Mouse (Mus musculus): Measurements from ENCODE around the gene Tmprss3. TPM values are rescaled to one million over a fixed set of nuclear protein-coding genes. Genes with fewer than 3 reads are reported as not detected.

Gene Tmprss3
- polyA plus RNA-seq, 1 experiment, result not detected

DNA sequence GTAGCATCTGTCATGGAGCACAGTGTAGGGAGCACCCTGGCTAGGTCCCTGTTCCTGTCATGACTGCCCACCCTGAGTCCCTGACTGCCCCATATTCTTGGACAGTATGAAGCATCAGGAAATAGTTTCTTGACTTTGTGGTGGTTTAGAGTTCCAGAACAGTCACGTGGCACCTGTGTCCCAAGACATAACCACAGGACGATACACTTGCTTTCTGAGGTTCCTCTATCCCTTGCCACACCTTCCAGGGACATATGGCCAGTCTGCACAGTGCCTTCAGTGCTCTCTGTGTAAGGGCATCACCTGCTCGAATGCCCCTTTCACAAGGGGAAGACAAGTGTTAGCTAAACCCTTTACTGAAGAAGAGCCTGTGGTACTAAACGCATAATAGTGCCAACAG is 17.3 kb downstream of the Tmprss3 start:
- Histone ChIP-seq H3K4me3 (ENCODE audit: insufficient read depth, low read depth, low read length) (no peak overlapping the region), H3K4me1 (ENCODE audit: control insufficient read depth, insufficient read depth, insufficient read length, low read length) (no peaks in the 10 kb centered on the region), H3K27ac (replicated peaks; ENCODE audit: low read depth, low read length) (no peak overlapping the region)

DNA sequence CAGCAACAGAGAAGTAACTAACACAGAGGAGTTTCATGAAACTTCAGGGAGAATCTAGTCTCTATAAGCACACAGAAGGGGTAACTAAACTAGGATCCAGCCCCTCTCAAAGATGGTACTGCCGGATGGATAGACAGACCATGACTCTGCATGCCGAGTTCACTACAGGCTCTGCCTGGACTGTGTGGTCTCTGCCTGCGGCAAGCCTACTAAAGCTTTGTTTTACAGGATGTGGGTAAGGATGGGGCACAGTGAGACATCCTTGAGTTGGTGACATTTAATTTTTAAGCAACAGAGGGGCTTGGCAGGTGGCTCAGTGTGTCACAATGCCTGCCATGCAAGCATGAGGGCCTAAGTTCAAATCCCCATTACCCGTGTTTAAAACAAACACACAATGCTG is 22.5 kb downstream of the Tmprss3 start:
- no peaks in the 10 kb centered on the region for H3K4me1 ChIP-seq (ENCODE audit: control insufficient read depth, insufficient read depth, insufficient read length, low read length)
- no peak overlapping the region for H3K27ac ChIP-seq (replicated peaks; ENCODE audit: low read depth, low read length)
- no peak overlapping the region for H3K4me3 ChIP-seq (ENCODE audit: insufficient read depth, low read depth, low read length)

DNA sequence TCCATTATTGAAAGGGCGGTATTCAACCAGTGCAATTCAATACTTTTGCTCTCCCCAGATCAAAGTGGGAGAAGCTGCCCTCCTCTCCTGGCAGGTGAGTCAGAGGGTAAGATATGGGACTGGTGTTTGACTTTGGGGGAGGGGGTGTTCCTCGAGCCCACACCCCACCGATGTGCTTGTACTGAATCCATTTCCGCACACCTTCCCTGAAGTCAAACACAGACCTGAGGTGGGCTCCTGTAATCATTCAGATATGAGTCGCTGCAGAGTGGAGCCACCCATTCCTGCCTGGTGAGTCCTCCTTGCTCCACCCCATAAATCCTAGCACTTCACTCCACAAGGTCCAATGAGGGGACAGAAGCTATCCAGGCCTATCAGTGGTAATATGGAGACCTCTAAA is 29.0 kb downstream of the Tmprss3 start:
- H3K4me3 ChIP-seq (ENCODE audit: insufficient read depth, low read depth, low read length), result no peak overlapping the region
- H3K27ac ChIP-seq (replicated peaks; ENCODE audit: low read depth, low read length), result no peak overlapping the region
- no peaks in the 10 kb centered on the region for H3K4me1 ChIP-seq (ENCODE audit: control insufficient read depth, insufficient read depth, insufficient read length, low read length)

DNA sequence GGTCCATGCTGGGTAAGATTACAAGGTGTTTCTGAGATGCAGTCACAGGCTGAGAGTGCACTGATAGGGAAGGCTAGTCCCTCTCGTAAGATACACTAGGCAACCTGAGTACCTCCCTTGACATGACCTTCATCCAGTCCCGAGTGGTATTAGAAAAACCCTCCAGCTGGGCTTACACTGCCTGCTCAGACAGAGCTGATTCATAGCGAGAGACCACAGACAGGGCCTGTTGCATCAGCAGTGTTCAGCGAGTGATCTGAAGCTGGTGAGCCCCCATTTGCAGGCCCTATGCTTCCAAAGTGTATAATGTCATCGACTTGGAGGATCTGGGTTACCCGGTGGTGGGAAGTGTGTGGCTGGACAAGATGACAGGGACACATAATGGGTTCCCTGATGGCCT is 33.6 kb downstream of the Tmprss3 start, which contains the start of gene Tff1:
Tff1 (minus strand) TSS at position 151 of the 400 bp plus-strand sequence.
- no peaks in the 10 kb centered on the region for H3K4me1 ChIP-seq (ENCODE audit: control insufficient read depth, insufficient read depth, insufficient read length, low read length)
- H3K4me3 ChIP-seq (ENCODE audit: insufficient read depth, low read depth, low read length), result no peak within 1 kb of the TSS
- H3K27ac ChIP-seq (replicated peaks; ENCODE audit: low read depth, low read length), result no peak within 1 kb of the TSS

DNA sequence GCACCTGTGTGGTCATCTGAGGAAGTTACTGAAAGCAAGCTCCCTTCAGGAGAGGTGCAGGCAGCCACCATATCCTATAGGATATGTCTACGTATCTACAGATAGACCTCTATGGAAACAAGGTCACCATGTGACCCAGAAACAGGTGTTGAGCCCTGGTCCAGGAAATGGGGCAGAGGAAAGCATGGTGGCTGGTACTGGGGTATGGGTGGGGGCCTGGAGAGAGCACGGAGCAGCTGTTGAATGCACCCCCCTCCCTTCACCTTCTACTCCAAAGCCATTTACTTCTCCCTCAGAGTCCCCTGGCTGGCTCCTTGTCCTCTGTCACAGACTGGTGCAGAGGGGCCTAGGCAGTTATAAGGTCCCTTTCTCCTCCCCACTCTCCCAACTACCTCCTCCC is 35.0 kb downstream of the Tmprss3 start:
- no peaks in the 10 kb centered on the region for H3K4me1 ChIP-seq (ENCODE audit: control insufficient read depth, insufficient read depth, insufficient read length, low read length)
- H3K27ac ChIP-seq (replicated peaks; ENCODE audit: low read depth, low read length), result no peak overlapping the region
- H3K4me3 ChIP-seq (ENCODE audit: insufficient read depth, low read depth, low read length), result no peak overlapping the region

DNA sequence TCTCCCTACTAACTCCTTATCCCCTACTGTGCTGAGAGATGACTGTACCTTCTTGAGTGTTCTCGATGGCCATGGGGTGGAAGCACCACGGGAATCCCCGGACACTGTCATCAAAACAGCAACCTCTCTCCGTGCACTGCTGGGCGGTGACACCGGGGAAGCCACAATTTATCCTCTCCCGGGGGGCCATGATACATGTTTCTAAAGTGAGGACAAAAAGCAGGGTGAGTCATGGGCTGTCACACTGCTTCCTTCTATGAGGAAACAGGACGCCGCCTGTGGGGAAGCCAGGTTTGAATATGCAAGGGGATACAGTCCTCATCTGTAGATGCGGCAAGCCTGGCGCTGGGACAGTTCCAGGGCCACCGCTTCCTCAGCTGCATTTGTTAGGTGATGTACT is 36.2 kb downstream of the Tmprss3 start:
- Histone ChIP-seq H3K27ac (replicated peaks; ENCODE audit: low read depth, low read length) (no peak overlapping the region), H3K4me1 (ENCODE audit: control insufficient read depth, insufficient read depth, insufficient read length, low read length) (no peaks in the 10 kb centered on the region), H3K4me3 (ENCODE audit: insufficient read depth, low read depth, low read length) (no peak overlapping the region)

DNA sequence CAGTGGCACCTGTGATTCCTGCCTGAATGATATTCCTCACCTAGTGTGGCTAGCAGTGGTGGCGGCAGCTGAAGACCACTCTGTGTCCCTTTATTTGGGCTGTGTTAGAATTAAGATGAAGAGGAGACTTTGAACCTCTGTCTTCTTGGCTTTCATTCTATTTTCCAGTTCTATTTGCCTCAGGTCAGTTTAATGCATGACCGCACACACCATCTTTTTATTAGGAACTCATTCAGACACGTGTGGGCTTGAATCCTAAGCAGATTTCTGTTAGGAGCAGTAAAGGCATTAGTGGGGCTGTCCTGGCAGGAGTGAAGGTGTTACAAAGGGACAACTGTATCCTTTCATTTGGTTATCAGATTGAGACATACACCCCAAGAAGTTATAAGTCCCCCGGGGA is 38.5 kb downstream of the Tmprss3 start:
- no peak overlapping the region for H3K4me3 ChIP-seq (ENCODE audit: insufficient read depth, low read depth, low read length)
- H3K27ac ChIP-seq (replicated peaks; ENCODE audit: low read depth, low read length), result no peak overlapping the region
- no peaks in the 10 kb centered on the region for H3K4me1 ChIP-seq (ENCODE audit: control insufficient read depth, insufficient read depth, insufficient read length, low read length)

DNA sequence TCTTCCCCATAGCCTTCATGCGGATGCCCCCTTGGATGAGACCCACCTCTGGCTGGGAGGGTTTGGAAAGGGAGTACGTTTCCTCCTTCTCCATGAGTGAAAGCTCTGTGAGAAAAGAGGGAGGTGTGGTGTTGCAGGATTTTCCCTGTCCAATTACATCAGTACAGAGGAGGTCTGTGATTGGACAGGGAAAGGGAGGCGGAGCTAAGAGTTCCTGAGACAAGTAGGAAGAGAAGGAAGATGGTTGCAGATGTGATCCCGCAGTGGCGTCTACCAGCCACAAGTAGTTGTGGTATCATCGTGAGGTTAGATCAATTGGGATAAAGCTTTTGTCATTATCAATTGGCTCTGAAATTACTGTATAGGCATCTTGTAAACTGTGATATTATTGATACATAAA is 40.9 kb downstream of the Tmprss3 start:
- H3K27ac ChIP-seq (replicated peaks; ENCODE audit: low read depth, low read length), result no peak overlapping the region
- H3K4me1 ChIP-seq (ENCODE audit: control insufficient read depth, insufficient read depth, insufficient read length, low read length), result no peaks in the 10 kb centered on the region
- H3K4me3 ChIP-seq (ENCODE audit: insufficient read depth, low read depth, low read length), result no peak overlapping the region

DNA sequence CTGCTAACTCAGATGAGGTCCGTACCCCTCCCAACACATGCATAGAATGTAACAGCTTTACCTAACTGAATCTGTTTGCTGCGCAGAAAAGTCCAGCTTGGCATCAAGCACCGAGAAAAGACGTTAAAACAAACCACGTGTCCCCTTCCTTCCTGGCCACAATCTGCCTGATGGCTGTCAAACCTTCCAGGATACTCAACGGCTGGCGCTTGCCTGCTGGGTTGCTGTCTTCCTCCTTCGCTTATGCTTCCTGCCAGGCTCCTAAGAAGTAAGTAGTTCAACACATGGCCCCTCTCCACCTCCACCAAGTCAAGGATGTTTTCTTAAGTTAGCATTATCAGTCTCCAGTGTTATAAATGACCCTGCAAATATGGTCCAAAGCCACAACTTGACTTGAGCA is 45.0 kb downstream of the Tmprss3 start:
- Histone ChIP-seq H3K27ac (replicated peaks; ENCODE audit: low read depth, low read length) (no peak overlapping the region), H3K4me1 (ENCODE audit: control insufficient read depth, insufficient read depth, insufficient read length, low read length) (no peaks in the 10 kb centered on the region), H3K4me3 (ENCODE audit: insufficient read depth, low read depth, low read length) (no peak overlapping the region)

DNA sequence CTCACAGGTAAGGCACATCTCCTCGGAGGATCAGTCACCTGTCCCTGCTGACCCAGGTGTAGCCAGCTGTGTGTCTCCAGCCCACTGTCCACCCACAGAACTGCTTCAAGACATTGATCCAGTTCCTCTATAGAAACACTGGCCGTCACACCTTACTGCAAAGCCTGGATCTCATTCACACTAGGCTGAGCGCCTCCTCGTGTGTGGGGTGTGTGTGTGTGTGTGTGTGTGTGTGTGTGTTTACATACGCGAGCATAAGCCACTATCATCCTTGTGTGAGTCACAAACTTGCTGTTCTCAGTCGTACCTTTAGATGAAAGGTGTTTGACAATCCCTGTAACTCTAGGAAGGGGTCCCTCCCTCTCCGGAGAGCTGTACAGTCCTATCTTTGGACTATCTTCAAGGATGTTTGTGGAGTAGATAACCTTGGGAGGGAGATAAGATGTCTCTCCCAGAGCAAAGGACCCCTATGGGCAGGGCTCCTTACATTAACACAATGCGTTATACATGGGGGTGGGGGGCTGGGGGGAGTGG is 45.7 kb downstream of the Tmprss3 start:
- H3K27ac ChIP-seq (replicated peaks; ENCODE audit: low read depth, low read length), result no peak overlapping the region
- no peaks in the 10 kb centered on the region for H3K4me1 ChIP-seq (ENCODE audit: control insufficient read depth, insufficient read depth, insufficient read length, low read length)
- H3K4me3 ChIP-seq (ENCODE audit: insufficient read depth, low read depth, low read length), result no peak overlapping the region

DNA sequence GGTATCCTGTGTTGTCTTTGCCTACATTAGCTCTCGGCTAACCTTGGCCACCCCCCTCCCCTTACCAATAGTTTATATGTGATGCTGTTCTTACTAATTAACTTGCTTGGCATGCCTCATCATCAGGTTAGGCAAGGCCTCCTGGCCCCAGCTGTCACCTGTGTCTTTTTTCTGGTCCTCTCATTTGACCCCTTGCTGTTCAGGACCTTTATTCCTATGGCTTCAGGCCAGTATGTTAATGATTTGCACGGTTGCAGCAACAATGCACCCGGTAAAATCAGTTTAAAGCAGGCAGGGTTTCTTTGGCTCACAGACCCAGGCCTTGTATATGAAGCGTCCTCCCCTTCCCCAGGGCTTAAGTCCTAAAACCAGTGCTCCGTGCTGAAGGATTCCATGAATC is 46.3 kb downstream of the Tmprss3 start:
- no peaks in the 10 kb centered on the region for H3K4me1 ChIP-seq (ENCODE audit: control insufficient read depth, insufficient read depth, insufficient read length, low read length)
- H3K4me3 ChIP-seq (ENCODE audit: insufficient read depth, low read depth, low read length), result no peak overlapping the region
- H3K27ac ChIP-seq (replicated peaks; ENCODE audit: low read depth, low read length), result no peak overlapping the region

DNA sequence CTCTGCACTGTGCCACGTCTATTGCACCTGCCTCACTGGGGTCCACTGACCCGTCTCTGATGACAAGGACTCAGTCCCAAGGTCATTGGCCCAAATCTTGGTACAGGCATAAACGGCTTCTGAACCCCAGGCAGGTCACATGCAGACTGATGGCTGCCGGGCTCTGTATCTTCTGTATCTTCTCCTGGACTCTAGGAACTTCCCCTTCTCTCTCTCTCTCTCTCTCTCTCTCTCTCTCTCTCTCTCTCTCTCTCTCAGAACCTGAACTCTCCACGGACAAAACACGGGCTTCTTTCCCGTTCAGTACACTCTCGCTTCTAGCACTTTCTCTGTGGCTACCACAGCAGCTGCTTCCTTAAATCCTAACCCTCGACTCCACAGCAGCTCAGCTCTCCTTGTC is 52.8 kb downstream of the Tmprss3 start:
- Histone ChIP-seq H3K4me1 (ENCODE audit: control insufficient read depth, insufficient read depth, insufficient read length, low read length) (no peaks in the 10 kb centered on the region), H3K4me3 (ENCODE audit: insufficient read depth, low read depth, low read length) (no peak overlapping the region), H3K27ac (replicated peaks; ENCODE audit: low read depth, low read length) (no peak overlapping the region)

DNA sequence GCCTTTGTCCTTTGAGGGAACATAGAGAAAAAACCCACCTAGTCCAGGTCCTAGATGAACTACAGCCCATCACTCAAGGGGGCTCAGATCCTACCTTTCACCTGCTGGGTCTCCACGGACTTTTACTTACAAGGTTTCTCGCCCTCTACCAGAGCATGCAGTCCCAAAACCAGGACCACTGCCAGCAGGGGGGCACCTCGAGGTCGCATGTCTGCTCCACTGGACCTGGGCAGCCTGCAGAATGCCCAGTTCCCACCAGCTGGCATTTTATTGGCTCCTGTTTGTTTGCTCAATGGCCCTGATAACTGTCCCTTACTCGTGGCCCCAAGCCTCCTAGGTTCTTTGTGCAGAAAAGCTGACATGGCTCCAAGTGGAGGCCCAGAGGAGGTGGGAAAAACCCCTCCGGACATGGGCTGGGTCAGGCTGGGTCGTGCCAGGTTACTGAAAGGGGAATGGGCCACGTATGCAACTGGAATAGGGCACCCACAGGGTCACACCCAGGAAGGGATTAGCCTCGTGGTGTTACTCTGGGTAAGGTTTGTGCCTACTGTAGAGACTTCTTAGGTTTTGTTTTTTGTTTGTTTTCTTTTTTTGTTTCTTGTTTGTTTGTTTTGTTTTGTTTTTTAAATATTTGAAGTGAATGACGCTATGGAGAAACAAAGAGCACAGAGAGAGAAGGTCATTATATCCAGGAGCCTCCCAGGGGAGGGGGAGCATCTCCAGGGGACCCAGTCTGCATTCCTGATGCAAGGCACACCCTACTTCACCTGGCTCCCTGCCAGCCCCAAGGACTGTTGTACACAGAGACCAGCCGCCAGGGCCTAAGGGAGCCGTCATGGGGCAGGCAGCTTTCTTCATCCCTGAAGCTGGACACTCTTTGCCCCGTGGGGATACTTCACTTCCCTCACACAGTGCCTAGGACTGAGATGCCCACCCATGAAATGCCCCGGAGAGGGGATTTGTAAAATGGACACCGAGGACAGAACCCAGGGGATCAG is 54.4 kb downstream of the Tmprss3 start, which contains the start of gene Tff2:
Tff2 (minus strand) TSS at position 243 of the 998 bp plus-strand sequence.
- Histone ChIP-seq H3K4me1 (ENCODE audit: control insufficient read depth, insufficient read depth, insufficient read length, low read length) (no peaks in the 10 kb centered on the region), H3K27ac (replicated peaks; ENCODE audit: low read depth, low read length) (no peak within 1 kb of the TSS), H3K4me3 (ENCODE audit: insufficient read depth, low read depth, low read length) (no peak within 1 kb of the TSS)

DNA sequence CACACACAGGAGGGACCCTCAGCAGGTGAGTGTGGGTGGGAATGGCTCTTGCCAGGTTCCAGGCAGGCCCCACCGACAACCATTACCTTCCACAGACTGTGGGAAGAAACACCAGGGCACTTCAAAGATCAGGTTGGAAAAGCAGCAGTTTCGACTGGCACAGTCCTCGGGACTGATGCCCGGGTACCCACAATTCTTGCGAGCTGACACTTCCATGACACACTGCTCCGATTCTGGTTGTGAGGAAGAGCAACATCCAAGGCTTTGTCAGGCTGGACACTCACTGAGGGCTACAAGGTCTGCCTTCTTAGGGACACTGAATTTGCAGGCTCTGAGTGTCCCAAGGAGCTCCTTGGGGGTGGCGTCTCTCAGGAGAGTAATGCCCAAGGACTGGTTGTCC is 56.7 kb downstream of the Tmprss3 start:
- H3K4me1 ChIP-seq (ENCODE audit: control insufficient read depth, insufficient read depth, insufficient read length, low read length), result no peaks in the 10 kb centered on the region
- no peak overlapping the region for H3K4me3 ChIP-seq (ENCODE audit: insufficient read depth, low read depth, low read length)
- no peak overlapping the region for H3K27ac ChIP-seq (replicated peaks; ENCODE audit: low read depth, low read length)

DNA sequence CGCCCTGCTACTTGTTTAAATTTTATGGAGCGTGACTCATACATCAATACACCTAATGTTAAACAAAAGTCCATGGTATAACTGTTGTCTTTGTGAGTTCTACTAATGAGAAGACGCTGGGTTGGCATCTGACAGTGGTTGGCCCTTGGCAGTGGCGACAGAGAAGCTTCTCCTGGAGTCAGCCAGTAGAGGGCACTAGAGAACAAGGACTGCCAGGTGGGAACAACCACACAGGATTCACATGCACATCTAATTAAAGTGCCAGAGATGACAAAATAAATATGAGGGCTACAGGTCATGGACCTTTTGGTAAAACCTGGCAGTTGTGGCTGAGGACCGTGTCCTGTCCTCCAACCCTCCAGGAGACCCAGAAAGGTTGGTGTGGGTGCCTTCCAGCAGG is 60.4 kb downstream of the Tmprss3 start:
- no peak overlapping the region for H3K4me3 ChIP-seq (ENCODE audit: insufficient read depth, low read depth, low read length)
- no peak overlapping the region for H3K27ac ChIP-seq (replicated peaks; ENCODE audit: low read depth, low read length)
- no peaks in the 10 kb centered on the region for H3K4me1 ChIP-seq (ENCODE audit: control insufficient read depth, insufficient read depth, insufficient read length, low read length)

DNA sequence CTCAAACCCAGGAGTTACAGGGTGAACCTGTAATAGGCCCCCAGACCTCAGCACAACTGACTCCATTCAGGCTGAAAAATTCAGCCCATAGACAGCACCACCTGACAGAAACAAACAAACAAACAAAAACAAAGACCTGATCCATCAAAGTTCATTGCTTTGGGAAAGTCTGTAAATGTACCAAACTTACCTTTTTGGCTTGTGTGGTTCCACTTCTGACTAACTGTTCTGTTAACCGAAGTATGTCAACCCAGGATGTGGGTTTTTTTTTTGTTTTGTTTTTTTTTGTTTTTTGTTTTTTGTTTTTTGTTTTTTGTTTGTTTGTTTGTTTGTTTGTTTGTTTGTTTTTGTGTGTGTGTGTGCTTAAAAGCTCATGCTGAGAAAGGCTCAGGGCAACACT is 62.0 kb downstream of the Tmprss3 start:
- H3K4me1 ChIP-seq (ENCODE audit: control insufficient read depth, insufficient read depth, insufficient read length, low read length), result no peaks in the 10 kb centered on the region

More for the DNA sequence above, 62.0 kb downstream of the Tmprss3 start:
- no peak overlapping the region for H3K27ac ChIP-seq (replicated peaks; ENCODE audit: low read depth, low read length)
- no peak overlapping the region for H3K4me3 ChIP-seq (ENCODE audit: insufficient read depth, low read depth, low read length)
